Mouse (Mus musculus): ENCODE data around the gene Rcc1. TPM values are rescaled to one million over a fixed set of nuclear protein-coding genes. Genes with fewer than 3 reads are reported as not detected.
A peak's percentile ranks its signal among the peaks of the same experiment; 100 is the strongest.

Gene Rcc1
- total RNA-seq (2015; ENCODE audit: low replicate concordance) (5.6 and 16.1 TPM in 2 replicates), total RNA-seq (2017; ENCODE audit: low replicate concordance) (12.4 and 17.8 TPM in 2 replicates)

DNA sequence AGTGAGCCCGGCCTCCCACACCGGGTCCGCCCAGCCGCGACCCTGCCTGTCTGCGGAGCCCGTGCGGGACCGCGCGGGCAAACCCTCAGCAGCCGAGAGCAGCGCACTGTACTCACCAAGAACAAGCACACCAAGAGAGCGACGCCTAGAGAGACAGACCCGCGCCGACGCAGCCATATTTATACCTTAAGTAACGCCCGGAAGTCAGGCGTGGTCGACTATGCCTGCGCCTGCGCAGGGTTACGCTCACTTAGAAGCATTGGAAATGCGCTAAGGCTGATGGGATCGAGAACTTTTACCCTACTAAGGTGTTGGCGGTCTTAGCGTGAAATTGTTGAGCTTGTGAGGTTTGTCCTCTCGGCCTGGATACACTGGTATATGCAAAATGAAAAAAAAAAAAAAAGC lies at the start of gene Rcc1:
Gene Rcc1, minus strand, starts transcription at position 125 of the 405 bp plus-strand sequence.
- peak; percentile 87 for ATAC-seq (replicated peaks; ENCODE audit: low FRiP score, poor library complexity, severe bottlenecking)

GRCm38 (mm10) chr4:132401016-132401415 lies 47.6 kb upstream of the Rcc1 start:
- no peak for ATAC-seq (replicated peaks; ENCODE audit: low FRiP score, poor library complexity, severe bottlenecking)

- ATAC-seq (replicated peaks; ENCODE audit: low FRiP score, poor library complexity, severe bottlenecking) = no peak
Observed at GRCm38 (mm10) chr4:132398863-132399262, 45.5 kb upstream of the Rcc1 start.

DNA sequence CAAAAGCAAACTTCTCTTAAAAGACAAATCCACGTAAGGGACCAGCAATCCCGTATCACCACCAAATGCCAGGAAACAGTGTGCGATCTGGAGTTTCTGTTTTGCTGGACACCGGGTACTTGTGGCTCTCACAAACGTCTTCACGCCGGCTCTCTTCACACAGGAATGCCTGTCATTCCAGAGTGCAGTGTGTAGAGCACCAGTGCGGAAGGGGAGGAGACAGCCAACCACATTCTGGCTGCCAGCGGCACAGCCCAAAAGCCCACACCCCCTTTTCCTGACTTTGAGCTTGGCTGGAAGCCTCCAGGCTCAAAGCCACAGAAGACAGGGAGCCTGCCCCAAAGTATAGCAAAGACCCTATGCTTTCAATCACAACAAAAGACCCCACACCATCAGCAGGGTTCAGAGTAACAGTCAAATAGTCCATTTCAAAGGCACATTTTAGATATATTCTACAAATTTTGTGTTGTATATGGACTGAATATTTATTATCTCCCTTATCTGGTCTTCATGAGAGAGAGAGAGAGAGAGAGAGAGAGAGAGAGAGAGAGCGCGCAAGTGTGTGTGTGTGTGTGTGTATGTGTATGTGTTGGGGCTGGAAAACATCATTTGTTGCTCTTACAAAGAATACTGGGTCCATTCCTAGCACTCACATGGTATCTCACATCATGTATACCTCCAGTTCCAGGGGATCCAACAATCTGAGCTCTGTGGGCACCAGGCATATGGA lies 44.8 kb upstream of the Rcc1 start:
- peak; percentile 91 for ATAC-seq (replicated peaks; ENCODE audit: low FRiP score, poor library complexity, severe bottlenecking)

GRCm38 (mm10) chr4:132397120-132397519 lies 43.7 kb upstream of the Rcc1 start:
- ATAC-seq (replicated peaks; ENCODE audit: low FRiP score, poor library complexity, severe bottlenecking) = peak; percentile 40; the same call in 1 of the 2 replicates

- ATAC-seq (replicated peaks; ENCODE audit: low FRiP score, poor library complexity, severe bottlenecking) = no peak
Observed at GRCm38 (mm10) chr4:132396251-132396650, 42.8 kb upstream of the Rcc1 start.

DNA sequence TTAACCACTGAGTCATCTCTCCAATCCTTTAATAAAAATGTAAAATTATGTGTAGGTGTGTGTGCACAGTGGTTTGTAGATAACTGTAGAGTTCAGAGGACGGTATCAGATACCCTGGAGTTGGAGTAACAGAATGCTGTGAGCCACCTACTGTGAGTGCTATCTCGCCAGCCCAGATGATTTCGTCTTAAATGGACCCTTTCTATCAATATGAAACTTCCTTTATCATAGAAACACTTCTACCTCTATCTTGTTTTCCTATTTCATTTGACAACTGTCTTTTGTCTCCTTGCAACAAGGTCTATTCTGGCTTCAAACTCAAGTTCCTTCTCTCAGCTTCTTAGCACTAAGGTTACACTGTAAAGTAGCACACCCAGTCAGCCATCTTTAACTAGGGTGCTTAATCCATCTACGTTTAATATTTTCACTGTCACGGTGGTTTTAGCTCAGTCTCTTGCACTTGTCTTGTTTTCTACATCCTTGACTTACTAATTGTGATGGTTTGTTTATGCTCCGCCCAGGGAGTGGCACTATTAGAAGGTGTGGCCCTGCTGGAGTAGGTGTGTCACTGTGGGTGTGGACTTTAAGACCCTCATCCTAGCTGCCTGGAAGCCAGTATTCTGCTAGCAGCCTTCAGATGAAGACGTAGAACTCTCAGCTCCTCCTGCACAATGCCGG lies 37.8 kb upstream of the Rcc1 start:
- peak; percentile 75 for ATAC-seq (replicated peaks; ENCODE audit: low FRiP score, poor library complexity, severe bottlenecking)

DNA sequence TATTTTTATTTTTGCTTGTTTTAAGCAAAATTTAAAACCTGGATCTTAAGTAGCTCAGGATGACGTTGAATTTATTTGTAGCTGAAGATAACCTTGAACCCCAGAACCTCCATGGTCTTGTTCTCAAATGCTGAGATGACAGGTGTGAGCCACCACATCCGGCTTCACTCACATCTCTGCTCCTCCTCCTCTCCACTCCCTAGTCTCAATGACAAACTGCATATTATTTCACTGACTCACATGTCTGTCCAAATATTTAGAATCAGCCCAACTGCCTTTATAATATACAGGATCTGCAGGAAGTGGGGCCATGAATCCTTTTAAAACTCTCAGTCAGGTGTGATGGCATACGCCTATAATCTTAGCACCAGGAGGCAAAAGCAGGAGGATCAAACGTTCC lies 35.9 kb upstream of the Rcc1 start:
- no peak for ATAC-seq (replicated peaks; ENCODE audit: low FRiP score, poor library complexity, severe bottlenecking)

DNA sequence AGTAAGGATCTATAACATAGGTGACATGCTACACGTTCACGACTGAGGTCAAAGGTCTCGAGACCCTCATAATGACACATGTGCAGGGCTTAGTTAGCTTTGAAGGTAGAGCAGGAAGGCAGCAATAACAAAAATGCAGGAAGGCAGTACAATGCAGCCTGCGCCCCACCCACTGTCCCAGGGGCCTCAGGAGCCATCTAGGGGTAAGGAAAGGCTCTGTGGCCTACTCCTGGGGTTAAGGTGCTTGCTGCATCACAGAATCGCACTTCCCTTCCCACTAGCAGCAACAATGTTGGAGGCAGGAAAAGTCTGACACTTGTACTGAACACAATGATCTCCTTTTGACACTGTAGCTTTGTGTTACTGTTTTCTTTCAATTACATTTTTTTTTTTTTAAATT lies 34.2 kb upstream of the Rcc1 start:
- no peak for ATAC-seq (replicated peaks; ENCODE audit: low FRiP score, poor library complexity, severe bottlenecking)

DNA sequence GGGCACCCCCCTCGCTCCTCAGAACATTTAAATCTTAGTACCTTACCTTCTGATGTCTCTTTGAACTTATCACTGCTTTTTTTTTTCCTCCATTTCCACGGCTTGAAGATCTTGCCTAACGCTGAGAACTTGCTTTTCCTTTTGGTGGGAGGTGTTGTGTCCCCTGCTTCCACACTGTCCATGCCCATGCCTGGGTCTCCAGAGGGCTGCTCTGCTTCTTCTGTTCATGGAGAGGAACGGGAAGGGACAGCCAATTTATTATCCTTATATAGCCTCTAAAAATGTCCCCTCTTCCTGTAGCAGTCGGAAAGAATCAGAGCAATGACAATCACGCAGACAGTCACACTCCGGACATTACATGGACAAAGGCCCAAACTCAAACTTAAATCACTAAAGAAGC lies 33.4 kb upstream of the Rcc1 start:
- no peak for ATAC-seq (replicated peaks; ENCODE audit: low FRiP score, poor library complexity, severe bottlenecking)

- no peak for ATAC-seq (replicated peaks; ENCODE audit: low FRiP score, poor library complexity, severe bottlenecking)
Observed at GRCm38 (mm10) chr4:132385771-132386410, 32.5 kb upstream of the Rcc1 start.

GRCm38 (mm10) chr4:132383455-132383854 lies 30.1 kb upstream of the Rcc1 start:
- no peak for ATAC-seq (replicated peaks; ENCODE audit: low FRiP score, poor library complexity, severe bottlenecking)

DNA sequence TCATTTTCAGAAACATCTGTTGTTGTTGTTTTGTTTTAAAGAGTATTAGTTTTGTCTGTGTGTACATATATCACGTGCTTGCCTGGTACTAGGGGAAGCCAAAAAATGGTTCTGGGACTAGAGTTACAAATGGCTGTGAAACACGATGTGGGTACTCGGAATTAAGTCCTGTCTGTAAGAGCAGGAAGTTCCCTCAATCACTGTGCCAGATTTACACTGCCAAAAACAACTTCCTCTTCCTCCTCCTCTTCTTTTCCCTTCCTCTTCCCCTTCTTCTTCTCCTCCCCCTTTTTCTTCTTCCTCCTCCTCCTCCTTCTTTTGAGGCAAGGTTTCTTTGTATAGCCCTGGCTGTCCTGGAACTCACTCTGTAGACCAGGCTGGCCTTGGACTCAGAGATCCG lies 28.9 kb upstream of the Rcc1 start:
- ATAC-seq (replicated peaks; ENCODE audit: low FRiP score, poor library complexity, severe bottlenecking) = no peak

GRCm38 (mm10) chr4:132380965-132381616 lies 27.7 kb upstream of the Rcc1 start:
- ATAC-seq (replicated peaks; ENCODE audit: low FRiP score, poor library complexity, severe bottlenecking) = no peak

GRCm38 (mm10) chr4:132373820-132374219 lies 20.4 kb upstream of the Rcc1 start:
- no peak for ATAC-seq (replicated peaks; ENCODE audit: low FRiP score, poor library complexity, severe bottlenecking)

DNA sequence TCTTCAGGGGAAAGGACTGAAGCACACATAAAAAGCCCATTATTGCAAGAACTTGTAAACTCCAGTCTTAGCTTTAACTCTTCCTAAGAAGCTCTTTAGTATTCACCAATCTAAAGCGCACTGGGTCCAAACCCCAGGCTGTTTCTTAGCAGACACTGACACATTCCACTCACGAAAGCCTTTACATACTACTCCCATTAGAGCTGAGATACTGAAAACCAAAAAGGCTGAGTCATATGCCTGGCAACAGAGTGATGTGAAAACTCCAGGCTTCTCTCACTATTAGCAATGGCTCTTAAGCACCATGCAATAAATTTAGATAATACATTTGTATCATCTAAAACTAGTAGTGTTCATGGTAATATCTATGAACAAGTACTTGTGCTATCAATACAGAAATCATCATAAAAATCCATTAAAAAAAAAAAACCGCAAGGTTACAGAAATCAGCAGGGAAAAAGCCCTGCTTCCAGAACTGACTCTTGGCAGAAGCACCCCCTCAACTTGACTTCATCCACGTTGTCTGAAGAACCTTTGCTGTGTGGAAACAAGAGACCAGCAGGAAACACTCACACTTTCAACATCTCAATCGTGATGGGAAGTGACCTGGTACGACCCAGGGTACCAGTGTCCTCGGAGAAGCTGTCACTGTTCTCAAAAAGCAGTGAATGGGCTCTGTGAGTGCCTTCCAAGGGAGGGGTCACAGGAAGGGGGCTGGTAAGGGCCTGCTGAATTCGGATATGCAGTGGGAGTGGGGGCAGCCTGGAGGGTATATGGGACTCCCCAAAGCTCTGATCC lies 16.7 kb upstream of the Rcc1 start:
- no peak for ATAC-seq (replicated peaks; ENCODE audit: low FRiP score, poor library complexity, severe bottlenecking)

- ATAC-seq (replicated peaks; ENCODE audit: low FRiP score, poor library complexity, severe bottlenecking) = no peak
Observed at GRCm38 (mm10) chr4:132367480-132368201, 14.2 kb upstream of the Rcc1 start.

GRCm38 (mm10) chr4:132365450-132366060 lies 12.2 kb upstream of the Rcc1 start:
- no peak for ATAC-seq (replicated peaks; ENCODE audit: low FRiP score, poor library complexity, severe bottlenecking)

Data from erythroblast, adult 5-6 weeks (primary cell).